9 mouse cellular contexts compared by ENCODE assay signal in the genomic region with DNA sequence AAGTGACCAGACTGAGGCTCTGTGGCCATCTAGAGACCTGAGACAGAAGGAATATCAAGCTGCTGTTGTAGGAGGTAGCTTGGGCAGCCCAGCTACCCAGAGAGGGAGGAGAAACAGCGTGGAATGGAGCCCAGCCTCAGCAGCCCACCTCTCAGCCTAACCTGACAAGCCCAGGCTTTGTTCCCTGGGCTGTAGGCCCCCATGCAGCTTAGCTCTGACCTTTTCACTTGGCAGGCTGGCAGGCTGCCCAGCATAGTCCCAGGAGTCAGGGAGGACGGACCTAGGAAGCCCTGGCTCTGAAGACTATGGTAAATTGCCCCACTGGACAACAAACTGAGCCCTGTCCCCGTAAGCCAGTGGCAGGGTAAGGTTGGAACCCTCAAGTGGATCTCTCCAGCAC.
DNase-seq lines count a peak whose midpoint lies in the region; ATAC-seq and TF ChIP-seq lines count a peak whose summit lies in the region.
"Had no signal": no experiment of that assay in that cellular context is flagged by ENCODE, and none has a peak within 500 bp of the region (broad histone marks: within the 10 kb centered on the region; RNA-seq: fewer than 3 reads in every experiment).

No protein-coding gene starts in this region.

- H3K27ac ChIP-seq in midbrain, embryonic 11.5 days (ENCODE audit: low read depth, low read length), result no peak overlapping the region
- no peak overlapping the region for H3K27ac ChIP-seq in midbrain, postnatal 0 days (ENCODE audit: low read depth, low read length)
- no peak overlapping the region for H3K27ac ChIP-seq in embryonic facial prominence, embryonic 11.5 days (replicated peaks; ENCODE audit: low read depth, low read length)
- H3K27ac ChIP-seq in kidney, embryonic 15.5 days, result peak overlapping the region; percentile 76
- H3K27ac ChIP-seq in forebrain, embryonic 16.5 days (ENCODE audit: low read length), result no peak overlapping the region
- H3K27ac ChIP-seq: neural tube, embryonic 12.5 days had no signal

- H3K9ac ChIP-seq in midbrain, embryonic 11.5 days (ENCODE audit: low read length), result no peak overlapping the region
- H3K9ac ChIP-seq in midbrain, postnatal 0 days (replicated peaks; ENCODE audit: low read length, poor library complexity, severe bottlenecking), result no peak overlapping the region
- peak overlapping the region; percentile 18; the same call in 1 of the 2 replicates for H3K9ac ChIP-seq in embryonic facial prominence, embryonic 11.5 days (replicated peaks; ENCODE audit: low read length)
- H3K9ac ChIP-seq in kidney, embryonic 15.5 days, result no peak overlapping the region
- H3K9ac ChIP-seq in forebrain, embryonic 16.5 days (replicated peaks; ENCODE audit: low read depth, low read length), result no peak overlapping the region
- H3K9ac ChIP-seq: neural tube, embryonic 12.5 days had no signal

- DNase-seq in midbrain, embryonic 11.5 days (ENCODE audit: low spot score, missing footprints), result peak; percentile 74
- DNase-seq in midbrain, postnatal 0 days (ENCODE audit: low spot score), result no peak
- DNase-seq in embryonic facial prominence, embryonic 11.5 days (ENCODE audit: low spot score), result no peak
- DNase-seq in retina, postnatal 1 day, result peak; percentile 75
- DNase-seq in lung, adult 2 months, result no peak

- no peaks in the 10 kb centered on the region for H3K27me3 ChIP-seq in midbrain, embryonic 11.5 days (ENCODE audit: control insufficient read depth, insufficient read depth, low read length)
- H3K27me3 ChIP-seq in midbrain, postnatal 0 days (ENCODE audit: insufficient read depth, low read length), result no peaks in the 10 kb centered on the region
- H3K27me3 ChIP-seq in embryonic facial prominence, embryonic 11.5 days (ENCODE audit: control insufficient read depth, insufficient read depth, low read length), result no peaks in the 10 kb centered on the region
- H3K27me3 ChIP-seq in kidney, embryonic 15.5 days, result no peaks in the 10 kb centered on the region
- no peaks in the 10 kb centered on the region for H3K27me3 ChIP-seq in forebrain, embryonic 16.5 days (replicated peaks; ENCODE audit: control insufficient read depth, insufficient read depth, low read length)
- H3K27me3 ChIP-seq: neural tube, embryonic 12.5 days had no signal

- H3K4me2 ChIP-seq in midbrain, embryonic 11.5 days, result no peak overlapping the region
- no peak overlapping the region for H3K4me2 ChIP-seq in midbrain, postnatal 0 days (ENCODE audit: low read depth, low read length, poor library complexity, severe bottlenecking)
- H3K4me2 ChIP-seq in embryonic facial prominence, embryonic 11.5 days (ENCODE audit: low read depth, low read length), result no peak overlapping the region
- H3K4me2 ChIP-seq in kidney, embryonic 15.5 days, result no peak overlapping the region
- H3K4me2 ChIP-seq in forebrain, embryonic 16.5 days (ENCODE audit: low read length), result no peak overlapping the region
- H3K4me2 ChIP-seq: neural tube, embryonic 12.5 days had no signal

- 59% methylated on average over 3 of the region's 3 CpGs for WGBS in midbrain, embryonic 11.5 days
- 34% methylated on average over 3 of the region's 3 CpGs for WGBS in midbrain, postnatal 0 days
- 46% methylated on average over 3 of the region's 3 CpGs for WGBS in embryonic facial prominence, embryonic 11.5 days
- 44% methylated on average over 3 of the region's 3 CpGs for WGBS in kidney, embryonic 15.5 days
- 27% methylated on average over 3 of the region's 3 CpGs for WGBS in forebrain, embryonic 16.5 days
- WGBS in lung, adult 2 months, result 37% methylated on average over 3 of the region's 3 CpGs

- no peak overlapping the region for H3K4me3 ChIP-seq in midbrain, embryonic 11.5 days (ENCODE audit: low read depth, low read length)
- H3K4me3 ChIP-seq in midbrain, postnatal 0 days (ENCODE audit: low read depth, low read length), result no peak overlapping the region
- H3K4me3 ChIP-seq in embryonic facial prominence, embryonic 11.5 days (ENCODE audit: low read depth, low read length), result no peak overlapping the region
- no peak overlapping the region for H3K4me3 ChIP-seq in kidney, embryonic 15.5 days (replicated peaks)
- no peak overlapping the region for H3K4me3 ChIP-seq in forebrain, embryonic 16.5 days (replicated peaks; ENCODE audit: low read length)
- no peak overlapping the region for H3K4me3 ChIP-seq in lung, adult 2 months (replicated peaks; ENCODE audit: extremely low read depth, low read depth, low read length)
- H3K4me3 ChIP-seq: neural tube, embryonic 12.5 days had no signal

- no peaks in the 10 kb centered on the region for H3K4me1 ChIP-seq in midbrain, embryonic 11.5 days (ENCODE audit: control insufficient read depth, insufficient read depth, low read length)
- peaks cover 5% of the 10 kb centered on the region; the same call in 1 of the 2 replicates for H3K4me1 ChIP-seq in midbrain, postnatal 0 days (ENCODE audit: insufficient read depth, low read length)
- H3K4me1 ChIP-seq in embryonic facial prominence, embryonic 11.5 days (ENCODE audit: control insufficient read depth, insufficient read depth, low read length), result peaks cover 5% of the 10 kb centered on the region; the same call in 1 of the 2 replicates
- H3K4me1 ChIP-seq in kidney, embryonic 15.5 days, result peaks cover 12% of the 10 kb centered on the region; the same call in 1 of the 2 replicates
- peaks cover 6% of the 10 kb centered on the region for H3K4me1 ChIP-seq in forebrain, embryonic 16.5 days (replicated peaks; ENCODE audit: control insufficient read depth, insufficient read depth, low read length)
- H3K4me1 ChIP-seq in lung, adult 2 months (ENCODE audit: control insufficient read depth, insufficient read depth, low read length), result no peaks in the 10 kb centered on the region

- no peak for ATAC-seq in midbrain, embryonic 11.5 days (ENCODE audit: low FRiP score)
- no peak for ATAC-seq in midbrain, postnatal 0 days (ENCODE audit: low FRiP score)
- no peak for ATAC-seq in embryonic facial prominence, embryonic 11.5 days (replicated peaks; ENCODE audit: insufficient number of reproducible peaks, low FRiP score, low TSS enrichment, low read depth)
- peak; percentile 58; the same call in 1 of the 2 replicates for ATAC-seq in kidney, embryonic 15.5 days (replicated peaks; ENCODE audit: low FRiP score)
- ATAC-seq in CD4-positive, CD25-positive, alpha-beta regulatory T cell, adult 4 months, result no peak
- no peak for ATAC-seq in forebrain, embryonic 16.5 days

- no peak for TF ChIP-seq POLR2A in lung, adult 2 months (IDR thresholded peaks at IDR 0.05; ENCODE audit: borderline replicate concordance, extremely low read depth, low read depth, low read length)

- H3K9me3 ChIP-seq in midbrain, embryonic 11.5 days (ENCODE audit: control insufficient read depth, low read length), result no peaks in the 10 kb centered on the region
- no peaks in the 10 kb centered on the region for H3K9me3 ChIP-seq in midbrain, postnatal 0 days (ENCODE audit: low read length)
- H3K9me3 ChIP-seq in embryonic facial prominence, embryonic 11.5 days (replicated peaks; ENCODE audit: control insufficient read depth, low read length), result no peaks in the 10 kb centered on the region
- no peaks in the 10 kb centered on the region for H3K9me3 ChIP-seq in kidney, embryonic 15.5 days (replicated peaks)
- H3K9me3 ChIP-seq in forebrain, embryonic 16.5 days (ENCODE audit: control insufficient read depth, low read length), result no peaks in the 10 kb centered on the region
- H3K9me3 ChIP-seq: neural tube, embryonic 12.5 days had no signal

- no peaks in the 10 kb centered on the region for H3K36me3 ChIP-seq in midbrain, embryonic 11.5 days (ENCODE audit: control insufficient read depth, insufficient read depth, low read length)
- H3K36me3 ChIP-seq in midbrain, postnatal 0 days (ENCODE audit: insufficient read depth, low read length), result no peaks in the 10 kb centered on the region
- no peaks in the 10 kb centered on the region for H3K36me3 ChIP-seq in embryonic facial prominence, embryonic 11.5 days (replicated peaks; ENCODE audit: control insufficient read depth, insufficient read depth, low read depth, low read length)
- no peaks in the 10 kb centered on the region for H3K36me3 ChIP-seq in kidney, embryonic 15.5 days
- H3K36me3 ChIP-seq in forebrain, embryonic 16.5 days (ENCODE audit: control insufficient read depth, insufficient read depth), result no peaks in the 10 kb centered on the region
- H3K36me3 ChIP-seq: neural tube, embryonic 12.5 days had no signal

- no peak for TF ChIP-seq CTCF in midbrain, postnatal 0 days (IDR thresholded peaks at IDR 0.05)
- no peak for TF ChIP-seq CTCF in lung, adult 2 months (IDR thresholded peaks at IDR 0.05; ENCODE audit: insufficient read depth, low read length)

Comparison
In these comparisons a context has a peak if more than half of its experiments do, and no peak if none do; other contexts are left out.
1. DNase-seq: peak in midbrain, embryonic 11.5 days (single experiment) and retina, postnatal 1 day (single experiment); none in midbrain, postnatal 0 days (single experiment), embryonic facial prominence, embryonic 11.5 days (single experiment) and lung, adult 2 months (single experiment).